Mouse (Mus musculus): ENCODE measurements around the gene Cep78. TPM values are rescaled to one million over a fixed set of nuclear protein-coding genes. Genes with fewer than 3 reads are reported as not detected.

Cep78 gene
- polyA plus RNA-seq, 1 experiment from 2014 or later = 6.8 TPM

DNA sequence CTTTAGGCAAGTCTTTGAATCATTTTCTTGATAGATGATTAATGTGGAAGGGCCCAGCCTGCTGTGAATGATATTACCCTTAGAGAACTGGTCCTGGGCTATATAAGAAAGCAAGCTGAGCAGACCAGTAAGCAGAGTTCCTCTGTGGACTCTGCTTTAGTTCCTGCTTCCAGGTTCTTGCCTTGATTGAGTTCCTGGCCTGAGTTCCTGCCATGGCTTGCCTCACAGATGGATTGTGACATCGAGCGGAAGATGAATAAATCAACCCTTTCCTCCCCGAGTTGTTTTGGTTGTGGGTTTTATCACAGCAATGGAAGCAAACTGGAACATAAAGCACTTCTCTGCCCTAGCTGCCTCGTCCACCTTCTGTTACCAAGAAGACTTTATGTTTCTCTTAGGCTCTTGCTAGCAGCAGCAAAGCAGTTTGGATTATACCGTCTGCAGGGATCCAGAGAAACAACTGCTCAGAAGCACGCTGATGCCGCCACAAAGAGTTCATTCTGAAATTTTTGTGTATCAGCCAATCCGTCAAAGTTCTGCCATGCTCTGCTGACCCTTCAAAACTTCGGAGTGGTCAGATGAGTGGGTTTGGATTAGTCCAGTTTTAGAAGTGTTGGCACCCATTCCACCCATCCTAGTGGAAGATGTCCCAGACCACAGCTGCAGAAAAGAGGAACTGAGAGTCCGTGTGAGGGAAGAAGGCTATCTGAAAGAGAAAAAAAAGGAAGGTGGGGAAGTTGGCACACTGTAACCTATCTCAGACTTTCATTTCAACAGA, 30.6 kb upstream of the Cep78 start:
- Histone ChIP-seq H3K27ac (ENCODE audit: low read length) (peak overlapping the region; percentile 48; the same call in 1 of the 2 replicates), H3K4me3 (ENCODE audit: low read depth, low read length) (no peak overlapping the region), H3K4me1 (ENCODE audit: control insufficient read depth, low read depth, low read length) (no peaks in the 10 kb centered on the region), H3K27me3 (ENCODE audit: control insufficient read depth, insufficient read depth, low read depth, low read length) (no peaks in the 10 kb centered on the region), H3K9ac (ENCODE audit: low read depth, low read length) (no peak overlapping the region), H3K4me2 (ENCODE audit: low read depth, low read length) (peak overlapping the region; percentile 27; the same call in 1 of the 2 replicates), H3K36me3 (ENCODE audit: control insufficient read depth, insufficient read depth) (no peaks in the 10 kb centered on the region), H3K9me3 (replicated peaks; ENCODE audit: control insufficient read depth, low read length) (no peaks in the 10 kb centered on the region)
- 31% methylated on average over 10 of the region's 10 CpGs for WGBS (ENCODE audit: insufficient replicate concordance)
- no peak for ATAC-seq (ENCODE audit: low read depth)

DNA sequence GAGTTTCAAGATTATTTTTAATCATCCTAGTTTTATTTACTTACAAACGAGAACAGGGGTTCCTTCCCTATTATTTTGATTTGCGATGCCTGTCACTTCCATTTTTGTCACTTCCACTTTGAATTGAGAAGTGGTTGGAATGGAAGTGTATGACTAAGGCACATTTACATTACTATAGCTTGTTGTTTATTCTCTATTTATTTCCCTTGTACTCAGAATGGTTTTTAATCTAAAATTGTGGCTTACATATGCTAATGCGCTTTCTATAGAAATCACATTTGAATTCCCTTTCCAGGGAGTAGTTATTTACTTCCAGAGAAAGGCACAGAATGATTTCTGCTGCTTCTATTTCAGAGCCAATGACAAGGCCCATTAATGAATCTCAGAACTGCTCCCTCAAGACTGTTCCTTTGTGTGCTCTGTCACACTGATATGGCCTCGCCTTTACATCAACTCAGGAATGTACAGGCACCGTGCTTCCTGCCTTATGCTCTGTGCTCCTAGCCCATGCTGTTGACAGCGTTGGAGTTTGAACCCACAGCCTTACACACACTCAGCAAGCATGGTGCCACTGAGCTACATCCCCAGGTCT, 25.1 kb upstream of the Cep78 start:
- H3K4me3 ChIP-seq (ENCODE audit: low read depth, low read length) = no peak overlapping the region
- H3K4me2 ChIP-seq (ENCODE audit: low read depth, low read length) = no peak overlapping the region
- WGBS (ENCODE audit: insufficient replicate concordance) = 56% methylated on average over 6 of the region's 6 CpGs
- no peaks in the 10 kb centered on the region for H3K27me3 ChIP-seq (ENCODE audit: control insufficient read depth, insufficient read depth, low read depth, low read length)
- H3K4me1 ChIP-seq (ENCODE audit: control insufficient read depth, low read depth, low read length) = no peaks in the 10 kb centered on the region
- no peak for ATAC-seq (ENCODE audit: low read depth)
- H3K36me3 ChIP-seq (ENCODE audit: control insufficient read depth, insufficient read depth) = no peaks in the 10 kb centered on the region
- H3K9me3 ChIP-seq (replicated peaks; ENCODE audit: control insufficient read depth, low read length) = no peaks in the 10 kb centered on the region
- H3K27ac ChIP-seq (ENCODE audit: low read length) = no peak overlapping the region
- no peak overlapping the region for H3K9ac ChIP-seq (ENCODE audit: low read depth, low read length)

DNA sequence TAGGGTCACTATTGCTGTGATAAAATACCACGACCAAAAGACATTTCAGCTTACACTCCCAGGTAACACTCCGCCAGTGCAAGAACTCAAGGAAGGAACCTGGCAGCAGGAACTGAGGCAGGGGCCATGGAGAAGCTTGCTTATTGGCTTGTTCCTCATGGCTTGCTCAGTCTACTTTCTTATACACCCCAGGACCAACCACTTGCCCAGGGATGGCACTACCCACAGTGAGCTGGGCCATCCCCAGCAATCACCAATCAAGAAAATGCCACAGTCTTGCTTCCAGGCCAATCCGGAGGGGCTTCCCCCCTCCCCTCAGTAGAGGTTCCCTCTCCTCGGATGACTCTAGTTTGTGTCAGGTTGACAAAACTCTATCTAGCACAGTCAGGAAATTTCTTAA, 24.3 kb upstream of the Cep78 start:
- Histone ChIP-seq H3K27me3 (ENCODE audit: control insufficient read depth, insufficient read depth, low read depth, low read length) (no peaks in the 10 kb centered on the region), H3K9ac (ENCODE audit: low read depth, low read length) (no peak overlapping the region), H3K36me3 (ENCODE audit: control insufficient read depth, insufficient read depth) (no peaks in the 10 kb centered on the region), H3K4me1 (ENCODE audit: control insufficient read depth, low read depth, low read length) (no peaks in the 10 kb centered on the region), H3K27ac (ENCODE audit: low read length) (no peak overlapping the region), H3K9me3 (replicated peaks; ENCODE audit: control insufficient read depth, low read length) (no peaks in the 10 kb centered on the region), H3K4me3 (ENCODE audit: low read depth, low read length) (no peak overlapping the region), H3K4me2 (ENCODE audit: low read depth, low read length) (no peak overlapping the region)
- 56% methylated on average over 4 of the region's 4 CpGs for WGBS (ENCODE audit: insufficient replicate concordance)
- no peak for ATAC-seq (ENCODE audit: low read depth)

DNA sequence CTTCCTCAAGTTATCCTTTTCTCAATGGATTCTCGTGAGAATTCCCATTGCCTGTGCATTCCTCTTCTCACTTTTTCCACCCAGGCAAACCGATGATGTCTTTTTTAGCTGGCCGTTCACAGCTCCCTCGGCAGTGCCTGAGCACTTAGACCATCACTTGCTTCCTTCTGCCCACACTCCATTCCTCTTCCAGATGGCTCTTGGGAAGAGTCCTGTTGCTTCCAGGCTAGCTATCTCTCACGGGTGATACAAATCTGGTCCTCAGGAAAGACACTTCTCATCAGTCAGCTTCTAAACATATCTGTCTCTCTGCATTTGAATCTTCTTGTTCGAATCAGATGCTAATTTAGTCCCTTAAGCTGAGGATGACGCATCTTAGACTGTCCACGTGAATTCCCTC, 22.3 kb upstream of the Cep78 start:
- H3K9ac ChIP-seq (ENCODE audit: low read depth, low read length) = no peak overlapping the region
- H3K4me3 ChIP-seq (ENCODE audit: low read depth, low read length) = no peak overlapping the region
- WGBS (ENCODE audit: insufficient replicate concordance) = 63% methylated on average over 8 of the region's 8 CpGs
- H3K4me1 ChIP-seq (ENCODE audit: control insufficient read depth, low read depth, low read length) = no peaks in the 10 kb centered on the region
- H3K27ac ChIP-seq (ENCODE audit: low read length) = no peak overlapping the region
- H3K27me3 ChIP-seq (ENCODE audit: control insufficient read depth, insufficient read depth, low read depth, low read length) = no peaks in the 10 kb centered on the region
- H3K4me2 ChIP-seq (ENCODE audit: low read depth, low read length) = no peak overlapping the region
- H3K9me3 ChIP-seq (replicated peaks; ENCODE audit: control insufficient read depth, low read length) = no peaks in the 10 kb centered on the region
- ATAC-seq (ENCODE audit: low read depth) = no peak
- H3K36me3 ChIP-seq (ENCODE audit: control insufficient read depth, insufficient read depth) = no peaks in the 10 kb centered on the region

- H3K27me3 ChIP-seq (ENCODE audit: control insufficient read depth, insufficient read depth, low read depth, low read length) = no peaks in the 10 kb centered on the region
- H3K4me1 ChIP-seq (ENCODE audit: control insufficient read depth, low read depth, low read length) = no peaks in the 10 kb centered on the region
- no peak overlapping the region for H3K9ac ChIP-seq (ENCODE audit: low read depth, low read length)
- H3K27ac ChIP-seq (ENCODE audit: low read length) = no peak overlapping the region
- 4% methylated on average over 3 of the region's 3 CpGs for WGBS (ENCODE audit: insufficient replicate concordance)
- H3K4me2 ChIP-seq (ENCODE audit: low read depth, low read length) = no peak overlapping the region
- no peaks in the 10 kb centered on the region for H3K9me3 ChIP-seq (replicated peaks; ENCODE audit: control insufficient read depth, low read length)
- no peak overlapping the region for H3K4me3 ChIP-seq (ENCODE audit: low read depth, low read length)
- no peak for ATAC-seq (ENCODE audit: low read depth)
- no peaks in the 10 kb centered on the region for H3K36me3 ChIP-seq (ENCODE audit: control insufficient read depth, insufficient read depth)
Measured at GRCm38 (mm10) chr19:15998157-15998556, 13.4 kb upstream of the Cep78 start.

- no peak for ATAC-seq (ENCODE audit: low read depth)
- no peaks in the 10 kb centered on the region for H3K9me3 ChIP-seq (replicated peaks; ENCODE audit: control insufficient read depth, low read length)
- no peak overlapping the region for H3K4me2 ChIP-seq (ENCODE audit: low read depth, low read length)
- H3K36me3 ChIP-seq (ENCODE audit: control insufficient read depth, insufficient read depth) = no peaks in the 10 kb centered on the region
- no peak overlapping the region for H3K9ac ChIP-seq (ENCODE audit: low read depth, low read length)
- no peak overlapping the region for H3K4me3 ChIP-seq (ENCODE audit: low read depth, low read length)
- no peaks in the 10 kb centered on the region for H3K27me3 ChIP-seq (ENCODE audit: control insufficient read depth, insufficient read depth, low read depth, low read length)
- H3K27ac ChIP-seq (ENCODE audit: low read length) = no peak overlapping the region
- H3K4me1 ChIP-seq (ENCODE audit: control insufficient read depth, low read depth, low read length) = no peaks in the 10 kb centered on the region
- 64% methylated on average over 12 of the region's 12 CpGs for WGBS (ENCODE audit: insufficient replicate concordance)
Measured at GRCm38 (mm10) chr19:15996901-15997564, 12.2 kb upstream of the Cep78 start.

DNA sequence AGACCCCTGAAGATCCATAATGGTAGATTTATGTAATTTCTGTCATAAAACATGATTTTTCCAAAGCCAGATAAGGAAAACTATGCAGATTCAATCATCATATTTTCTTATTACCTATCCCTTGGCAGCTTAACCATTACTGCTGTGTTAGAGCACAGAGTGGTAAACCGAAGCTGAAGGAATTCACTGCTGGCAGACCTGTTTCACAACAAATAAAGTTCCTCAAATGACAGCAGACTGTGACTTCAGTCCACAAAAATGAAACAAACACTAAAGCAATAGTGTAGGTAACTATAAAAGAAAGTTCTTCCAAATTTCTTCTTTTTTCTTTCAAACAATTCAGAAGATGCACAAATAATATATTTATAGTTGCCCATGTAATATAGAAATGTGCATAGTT, 5.3 kb upstream of the Cep78 start:
- Histone ChIP-seq H3K4me1 (ENCODE audit: control insufficient read depth, low read depth, low read length) (peaks cover 2% of the 10 kb centered on the region), H3K4me3 (ENCODE audit: low read depth, low read length) (no peak overlapping the region), H3K27ac (ENCODE audit: low read length) (no peak overlapping the region), H3K9me3 (replicated peaks; ENCODE audit: control insufficient read depth, low read length) (no peaks in the 10 kb centered on the region), H3K27me3 (ENCODE audit: control insufficient read depth, insufficient read depth, low read depth, low read length) (no peaks in the 10 kb centered on the region), H3K4me2 (ENCODE audit: low read depth, low read length) (no peak overlapping the region), H3K36me3 (ENCODE audit: control insufficient read depth, insufficient read depth) (no peaks in the 10 kb centered on the region), H3K9ac (ENCODE audit: low read depth, low read length) (no peak overlapping the region)
- 36% methylated on average over 1 of the region's 1 CpGs for WGBS (ENCODE audit: insufficient replicate concordance)
- no peak for ATAC-seq (ENCODE audit: low read depth)

GRCm38 (mm10) chr19:15985172-15985713, 454 bp upstream of the Cep78 start:
- H3K4me1 ChIP-seq (ENCODE audit: control insufficient read depth, low read depth, low read length) = peaks cover 6% of the 10 kb centered on the region
- H3K4me3 ChIP-seq (ENCODE audit: low read depth, low read length) = peak overlapping the region; percentile 85
- H3K36me3 ChIP-seq (ENCODE audit: control insufficient read depth, insufficient read depth) = no peaks in the 10 kb centered on the region
- WGBS (ENCODE audit: insufficient replicate concordance) = 22% methylated on average over 10 of the region's 10 CpGs
- H3K4me2 ChIP-seq (ENCODE audit: low read depth, low read length) = peak overlapping the region; percentile 97
- no peaks in the 10 kb centered on the region for H3K27me3 ChIP-seq (ENCODE audit: control insufficient read depth, insufficient read depth, low read depth, low read length)
- no peaks in the 10 kb centered on the region for H3K9me3 ChIP-seq (replicated peaks; ENCODE audit: control insufficient read depth, low read length)
- 0 out of 2 replicates have a peak overlapping the region, but pooled peaks have one; percentile 34 for H3K9ac ChIP-seq (ENCODE audit: low read depth, low read length)
- no peak for ATAC-seq (ENCODE audit: low read depth)
- H3K27ac ChIP-seq (ENCODE audit: low read length) = no peak overlapping the region
